Mouse (Mus musculus) CD4-positive, CD25-positive, alpha-beta regulatory T cell, adult 4 months (primary cell): ENCODE data around the gene Ccdc122. TPM values are rescaled to one million over a fixed set of nuclear protein-coding genes. Genes with fewer than 3 reads are reported as not detected.
A peak's percentile ranks its signal among the peaks of the same experiment; 100 is the strongest.
"Not testable (repeated sequence)": the region's sequence is repeated elsewhere in the genome, so short reads cannot be mapped to it uniquely, and the experiment has no call there.

Source experiments
- ATAC-seq: one replicate; pipeline ENCODE4 v1.8.0; 2017
- polyA plus RNA-seq, 2 experiments: library from polyadenylated mRNA; unstranded; fragments of 100-300 nt; shearing (Covaris generic); gene quantifications; one replicate each; pipeline ENCODE4 v1.2.1; 2017

The Ccdc122 gene
- polyA plus RNA-seq: 1 to 10 TPM; 2.4 TPM

GRCm38 (mm10) chr14:77036226-77037046 lies at the start of gene Ccdc122, which contains the start of gene Lacc1:
TSS of gene Ccdc122 (plus strand) at chr14:77036772.
TSS of gene Lacc1 (minus strand) at chr14:77036904.
- peak; percentile 95 for ATAC-seq

GRCm38 (mm10) chr14:76990351-76990750 lies 46.2 kb upstream of the Ccdc122 start:
- ATAC-seq: not testable (repeated sequence)

- no peak for ATAC-seq
These were observed 31.8 kb upstream of the Ccdc122 start for GRCm38 (mm10) chr14:77004740-77005139.

GRCm38 (mm10) chr14:77005566-77005965 lies 31.0 kb upstream of the Ccdc122 start:
- ATAC-seq: no peak

GRCm38 (mm10) chr14:77008238-77008637 lies 28.3 kb upstream of the Ccdc122 start:
- ATAC-seq: peak; percentile 62

GRCm38 (mm10) chr14:77011804-77012203 lies 24.8 kb upstream of the Ccdc122 start:
- ATAC-seq: peak; percentile 65

- ATAC-seq: not testable (repeated sequence)
These were observed 19.8 kb upstream of the Ccdc122 start for GRCm38 (mm10) chr14:77016783-77017182.

- ATAC-seq: no peak
These were observed 19.4 kb upstream of the Ccdc122 start for GRCm38 (mm10) chr14:77017211-77017610.

- ATAC-seq: no peak
These were observed 12.1 kb upstream of the Ccdc122 start for GRCm38 (mm10) chr14:77024499-77024898.

- no peak for ATAC-seq
These were observed 7.1 kb upstream of the Ccdc122 start for GRCm38 (mm10) chr14:77029319-77030054.

GRCm38 (mm10) chr14:77030808-77031207 lies 5.8 kb upstream of the Ccdc122 start:
- ATAC-seq: no peak

- no peak for ATAC-seq
These were observed 4.1 kb upstream of the Ccdc122 start for GRCm38 (mm10) chr14:77032433-77032832.

- no peak for ATAC-seq
These were observed 3.2 kb upstream of the Ccdc122 start for GRCm38 (mm10) chr14:77033391-77033790.

GRCm38 (mm10) chr14:77034175-77034915 lies 2.2 kb upstream of the Ccdc122 start:
- no peak for ATAC-seq

GRCm38 (mm10) chr14:77034970-77035369 lies 1.6 kb upstream of the Ccdc122 start:
- no peak for ATAC-seq

GRCm38 (mm10) chr14:77037330-77037729 lies 758 bp downstream of the Ccdc122 start:
- ATAC-seq: no peak

GRCm38 (mm10) chr14:77037832-77038425 lies 1.4 kb downstream of the Ccdc122 start:
- no peak for ATAC-seq

GRCm38 (mm10) chr14:77053288-77053687 lies 16.7 kb downstream of the Ccdc122 start:
- no peak for ATAC-seq

GRCm38 (mm10) chr14:77069361-77069760 lies 32.8 kb downstream of the Ccdc122 start:
- ATAC-seq: no peak

GRCm38 (mm10) chr14:77081248-77081647 lies 44.7 kb downstream of the Ccdc122 start:
- no peak for ATAC-seq

GRCm38 (mm10) chr14:77100285-77100684 lies 63.7 kb downstream of the Ccdc122 start:
- ATAC-seq: no peak

GRCm38 (mm10) chr14:77110622-77111021 lies 74.0 kb downstream of the Ccdc122 start:
- ATAC-seq: not testable (repeated sequence)
